Mouse (Mus musculus) bone marrow macrophage, adult 2 months (primary cell): ENCODE results near the gene Pitpna.

Source experiments
- CTCF ChIP-seq: IDR thresholded peaks from 2 replicates; pipeline ENCODE4 v1.5.1; 2012; ENCODE audit warnings: low read depth, mild to moderate bottlenecking, low read length, moderate library complexity
- POLR2A ChIP-seq: IDR thresholded peaks from 2 replicates; pipeline ENCODE4 v1.6.1; 2012; ENCODE audit warnings: mild to moderate bottlenecking, low read depth, low read length, borderline replicate concordance

GRCm38 (mm10) chr11:75558101-75558500 lies 29.8 kb upstream of the Pitpna start:
- TF ChIP-seq CTCF (no peak), POLR2A (no peak)
